Mouse (Mus musculus): ENCODE measurements around the gene Mrm3. TPM values are rescaled to one million over a fixed set of nuclear protein-coding genes. Genes with fewer than 3 reads are reported as not detected.

Gene Mrm3
- 19.3 TPM for polyA plus RNA-seq (2017; shearing (Covaris generic))

GRCm38 (mm10) chr11:76242901-76243810, at the start of gene Mrm3, which contains the start of gene Glod4:
TSS of gene Mrm3 (plus strand) at chr11:76243715.
TSS of gene Glod4 (minus strand) at chr11:76243725.

GRCm38 (mm10) chr11:76217390-76217800, 26.1 kb upstream of the Mrm3 start, which contains the start of the genes Dbil5 and Gemin4:
TSS of gene Dbil5 (plus strand) at chr11:76217608.
TSS of gene Gemin4 (minus strand) at chr11:76217664.

Other genes with a start within 250 kb of the Mrm3 start
- not detected for gene 1700016K19Rik, start 243.8 kb upstream of the Mrm3 start, polyA plus RNA-seq (2017; shearing (Covaris generic))
- 41.5 TPM for gene Rflnb, start 215.9 kb upstream of the Mrm3 start, polyA plus RNA-seq (2017; shearing (Covaris generic))
- 60.2 TPM for gene Vps53, start 64.1 kb upstream of the Mrm3 start, polyA plus RNA-seq (2017; shearing (Covaris generic))
- 3.8 TPM for gene Fam57a, start 64.0 kb upstream of the Mrm3 start, polyA plus RNA-seq (2017; shearing (Covaris generic))
- 0.43 TPM for gene Dbil5, start 26.1 kb upstream of the Mrm3 start, polyA plus RNA-seq (2017; shearing (Covaris generic))
- gene Gemin4, start 26.1 kb upstream of the Mrm3 start, polyA plus RNA-seq (2017; shearing (Covaris generic)) = 26.8 TPM
- 70.3 TPM for gene Glod4, start within 50 bp of the Mrm3 start, polyA plus RNA-seq (2017; shearing (Covaris generic))
- gene Nxn, start 155.4 kb downstream of the Mrm3 start, polyA plus RNA-seq (2017; shearing (Covaris generic)) = 2.0 TPM
- gene Timm22, start 163.2 kb downstream of the Mrm3 start, polyA plus RNA-seq (2017; shearing (Covaris generic)) = 48.7 TPM

All from CD4-positive, CD25-positive, alpha-beta regulatory T cell (primary cell).